Mouse (Mus musculus): Measurements from ENCODE around the gene Sergef.

Sergef gene

DNA sequence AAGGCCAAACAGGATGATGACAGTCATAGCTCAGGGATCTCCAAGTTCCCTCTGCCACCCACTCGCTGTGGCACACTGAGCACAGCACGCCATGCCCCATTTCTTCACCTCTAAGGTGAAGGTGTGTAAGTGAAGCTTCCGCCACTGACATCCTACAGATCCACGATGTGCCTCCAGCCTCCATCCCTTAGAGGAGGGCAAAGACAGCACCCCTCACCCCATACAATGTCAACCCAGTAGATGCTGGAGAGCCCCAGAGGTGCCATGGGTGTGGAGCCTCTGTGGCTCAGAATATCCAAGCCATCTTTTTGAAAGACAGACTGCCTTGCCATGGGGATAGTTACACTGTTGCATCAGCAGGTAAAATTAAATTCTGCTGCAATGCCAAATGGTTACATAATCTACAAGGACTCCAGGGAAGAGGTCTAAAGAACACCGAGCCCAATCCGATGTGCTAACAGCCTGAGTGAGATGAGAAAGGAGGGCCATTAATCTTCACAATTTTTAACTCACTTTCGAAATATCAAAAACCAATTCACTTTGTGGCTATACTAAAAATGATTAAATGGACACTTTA lies 23.1 kb downstream of the Sergef start:
- DNase-seq (ENCODE audit: low spot score in 2 of 2), result no peak

DNA sequence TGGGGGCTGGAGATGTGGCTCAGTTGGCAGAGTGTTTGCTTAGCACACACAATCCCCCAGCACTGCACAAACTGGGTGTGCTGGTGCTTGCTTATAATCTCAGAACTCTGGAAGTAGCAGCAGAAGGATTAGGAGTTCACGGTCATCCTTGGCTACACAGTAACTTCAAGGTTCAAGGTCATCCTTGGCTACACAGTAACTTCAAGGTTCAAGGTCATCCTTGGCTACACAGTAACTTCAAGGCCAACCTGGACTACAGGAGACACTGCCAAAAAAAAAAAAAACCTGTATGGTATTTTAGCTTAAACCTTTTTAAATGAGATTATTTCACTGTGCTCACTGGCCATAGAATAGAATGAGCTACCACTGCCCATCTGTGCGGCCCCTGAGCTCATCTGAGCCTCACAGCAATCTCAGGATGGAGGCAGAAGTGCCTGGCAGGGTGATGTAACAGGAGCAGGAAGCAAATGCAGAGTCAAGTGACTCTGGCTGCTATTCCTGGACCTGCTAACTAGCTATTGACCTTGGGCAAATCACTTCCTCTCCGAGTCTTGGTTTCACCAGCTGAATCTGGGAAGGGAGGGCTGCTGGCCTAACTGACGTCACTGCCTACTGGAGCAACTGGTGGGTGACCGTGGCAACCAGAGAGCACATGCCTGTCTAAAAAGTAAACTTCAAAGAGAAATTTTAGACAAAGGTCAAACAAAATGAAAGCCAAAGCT lies 24.2 kb downstream of the Sergef start:
- no peak for DNase-seq (ENCODE audit: low spot score in 2 of 2)

DNA sequence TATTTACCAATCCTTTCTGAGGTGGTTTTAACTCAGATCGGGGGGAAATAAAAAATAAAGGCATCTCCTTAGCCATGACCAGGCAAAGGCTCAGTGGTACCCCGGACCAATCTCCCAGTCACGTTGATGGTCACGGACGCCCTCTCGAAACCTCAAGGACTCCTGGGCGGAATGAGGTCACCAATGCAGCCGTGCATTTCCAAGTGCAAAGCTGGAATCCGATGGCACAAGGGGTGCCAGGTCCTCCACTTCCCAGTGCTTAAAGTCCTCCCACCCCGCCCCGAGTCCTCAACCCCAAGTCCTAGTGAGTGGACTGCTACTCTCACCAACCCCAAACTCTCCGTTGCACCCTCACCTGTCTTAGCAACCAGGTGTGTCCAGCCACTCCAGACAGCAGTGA lies 25.3 kb downstream of the Sergef start:
- DNase-seq (ENCODE audit: low spot score in 2 of 2), result no peak

DNA sequence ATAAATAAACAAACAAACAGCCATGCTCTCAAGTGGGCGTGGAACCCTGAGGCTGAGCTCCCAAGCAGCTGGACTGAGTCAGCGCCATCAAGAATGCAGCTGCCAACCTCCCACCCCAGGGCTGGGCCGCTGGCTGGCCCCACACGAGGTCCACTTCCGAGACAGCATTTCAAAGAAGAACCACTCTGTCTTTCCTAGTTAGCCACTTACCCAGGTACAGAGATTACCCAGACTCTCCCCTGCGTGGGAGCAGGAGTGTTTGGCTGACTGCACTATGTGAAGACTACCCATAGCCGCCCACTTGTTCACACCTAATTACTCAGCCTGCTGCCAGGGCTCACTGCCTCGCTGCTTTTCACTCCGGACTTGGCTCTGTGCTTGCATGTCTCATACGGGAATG lies 26.5 kb downstream of the Sergef start:
- DNase-seq (ENCODE audit: low spot score in 2 of 2), result no peak

DNA sequence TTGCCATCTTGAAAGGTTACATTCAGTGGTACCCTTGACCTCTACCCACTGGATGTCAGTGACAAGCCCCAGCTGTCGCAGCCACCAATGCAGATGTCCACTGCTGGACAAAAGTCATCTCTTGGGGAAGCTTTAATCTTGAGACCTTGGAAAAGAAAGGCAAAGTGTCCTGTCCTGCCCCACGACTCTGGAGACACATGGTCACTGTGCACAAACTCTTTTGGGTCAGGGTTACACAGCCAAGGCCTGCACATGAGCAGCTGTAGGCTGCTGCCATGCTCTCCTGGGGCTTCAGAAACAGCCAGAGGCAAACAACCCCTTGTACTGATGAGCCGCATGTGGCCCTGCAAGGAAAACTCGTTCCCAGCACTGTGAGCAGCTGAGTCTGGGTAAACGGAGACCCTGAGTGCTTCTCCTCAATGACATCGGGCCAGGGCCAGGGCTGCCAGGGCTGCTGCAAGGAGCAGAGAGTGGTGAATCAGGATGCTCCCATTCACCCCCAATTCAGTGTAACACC lies 27.1 kb downstream of the Sergef start:
- DNase-seq (ENCODE audit: low spot score in 2 of 2), result no peak

DNA sequence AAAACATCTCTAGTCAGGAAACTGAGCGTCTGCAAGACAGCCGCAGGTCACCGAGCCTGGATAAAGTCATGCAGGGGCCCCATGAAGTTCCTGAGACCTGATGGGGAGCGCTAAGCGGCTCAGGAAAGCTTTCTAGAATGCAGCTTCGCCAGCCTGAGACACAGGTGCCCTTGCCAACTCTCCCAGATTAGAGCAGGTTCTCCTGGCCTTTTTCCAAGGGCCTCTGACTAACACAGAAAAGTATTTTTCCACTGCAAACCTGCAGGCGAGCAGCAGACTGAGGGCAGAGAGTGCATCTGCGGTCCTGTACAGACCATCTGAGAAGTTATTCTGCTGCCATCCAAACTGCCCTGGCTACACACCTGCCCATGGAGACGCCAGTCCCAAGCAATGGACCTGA lies 27.6 kb downstream of the Sergef start:
- DNase-seq (ENCODE audit: low spot score in 2 of 2), result no peak

DNA sequence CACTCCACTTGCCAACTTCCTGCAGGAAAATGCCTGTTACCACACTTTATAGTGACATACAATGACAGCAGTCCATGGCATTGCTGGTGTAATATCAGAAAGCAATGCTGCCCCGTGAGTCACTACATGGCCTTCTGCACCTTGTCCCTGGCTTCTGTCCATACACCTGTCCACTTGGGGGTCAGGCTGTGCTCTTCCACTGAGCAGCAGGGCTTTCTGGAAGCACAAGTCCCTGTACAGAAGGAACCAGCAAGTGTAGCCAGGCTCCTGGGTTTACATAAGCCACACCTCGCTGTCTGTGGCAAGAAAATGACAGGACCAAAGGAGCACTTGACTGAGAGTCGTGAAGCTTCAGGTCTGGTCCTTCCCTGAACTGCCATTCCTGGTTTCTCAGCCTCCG lies 30.3 kb downstream of the Sergef start:
- no peak for DNase-seq (ENCODE audit: low spot score in 2 of 2)

DNA sequence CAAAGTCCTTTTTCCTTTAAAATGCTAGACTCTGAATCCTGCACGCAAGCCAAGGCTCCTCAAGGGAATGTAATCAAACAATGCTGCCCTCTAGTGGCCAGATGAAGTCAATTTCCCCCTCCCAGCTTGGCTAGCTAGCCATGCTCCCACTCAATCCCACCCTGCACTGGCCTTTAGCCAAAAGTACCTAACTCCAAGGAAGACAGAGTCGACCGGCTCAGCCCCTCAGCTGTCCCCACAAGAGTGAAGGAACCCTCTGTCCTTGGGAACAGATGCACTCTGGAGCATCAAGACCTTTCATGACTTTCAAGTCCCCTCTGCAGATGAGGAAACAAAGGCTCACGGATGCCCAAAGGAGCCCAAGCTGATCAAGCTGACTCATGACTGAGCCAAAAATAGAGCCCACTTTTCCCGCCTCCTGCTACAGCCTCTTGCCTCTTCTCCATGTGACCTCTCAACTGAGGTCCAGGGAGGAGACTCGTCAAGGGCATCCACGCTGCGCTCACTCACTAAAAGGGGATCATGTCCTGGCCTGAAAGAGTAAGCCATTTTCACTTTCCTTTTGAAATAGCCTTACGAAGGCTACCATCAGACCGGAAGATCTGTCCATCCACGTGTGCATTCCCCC lies 32.1 kb downstream of the Sergef start:
- DNase-seq (ENCODE audit: low spot score in 2 of 2), result peak; percentile 32 to 69

DNA sequence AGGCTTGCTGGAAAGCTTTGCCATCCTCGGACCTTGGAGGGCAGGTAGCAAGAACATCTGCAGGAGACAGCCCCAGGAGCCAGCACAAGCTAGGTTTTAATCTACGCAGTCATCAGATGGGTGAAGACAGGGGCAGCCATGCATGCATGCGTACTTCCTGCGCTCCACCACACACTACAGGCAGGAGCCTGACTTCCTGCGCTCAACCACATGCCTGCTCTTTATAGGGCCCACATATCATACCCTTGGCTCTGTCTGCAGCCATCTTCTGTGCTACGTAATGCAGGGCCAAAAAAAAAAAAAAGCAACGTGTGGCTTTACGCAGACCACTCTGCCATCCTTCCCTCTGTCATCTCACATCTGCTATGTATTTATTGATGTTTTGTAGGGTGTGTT lies 32.6 kb downstream of the Sergef start:
- DNase-seq (ENCODE audit: low spot score in 2 of 2), result peak in 1 of 2 experiments; percentile 31

DNA sequence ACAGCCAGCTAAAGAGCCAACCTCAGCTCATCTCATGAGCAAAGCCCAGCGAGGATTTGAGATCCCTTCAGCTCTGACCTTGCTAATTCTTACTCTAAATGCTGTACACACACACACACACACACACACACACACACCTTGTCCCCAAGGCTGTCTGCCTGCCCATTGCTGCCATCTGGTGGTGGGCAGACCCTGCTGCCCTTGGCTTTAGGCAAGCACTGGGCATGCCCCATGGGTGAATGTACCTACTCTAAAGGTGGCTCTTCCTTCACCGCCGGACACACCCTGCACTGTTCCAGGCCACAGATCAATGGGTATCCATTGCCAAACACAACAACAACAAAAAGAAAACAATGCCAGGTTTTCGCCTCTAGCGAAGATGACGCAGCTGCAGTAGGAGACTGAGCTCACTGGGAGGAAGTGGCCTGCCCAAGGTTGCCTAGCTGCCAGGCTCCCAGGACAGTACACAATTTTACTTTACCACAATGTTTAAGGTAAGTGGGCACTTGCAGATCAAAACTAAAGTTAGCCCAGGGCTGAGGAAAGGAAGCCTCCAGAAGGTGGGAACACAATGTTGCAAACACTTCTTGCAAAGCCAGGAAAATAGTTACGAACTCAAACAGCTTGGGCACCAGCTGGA lies 33.1 kb downstream of the Sergef start:
- DNase-seq (ENCODE audit: low spot score in 2 of 2), result peak; percentile 72 to 88

DNA sequence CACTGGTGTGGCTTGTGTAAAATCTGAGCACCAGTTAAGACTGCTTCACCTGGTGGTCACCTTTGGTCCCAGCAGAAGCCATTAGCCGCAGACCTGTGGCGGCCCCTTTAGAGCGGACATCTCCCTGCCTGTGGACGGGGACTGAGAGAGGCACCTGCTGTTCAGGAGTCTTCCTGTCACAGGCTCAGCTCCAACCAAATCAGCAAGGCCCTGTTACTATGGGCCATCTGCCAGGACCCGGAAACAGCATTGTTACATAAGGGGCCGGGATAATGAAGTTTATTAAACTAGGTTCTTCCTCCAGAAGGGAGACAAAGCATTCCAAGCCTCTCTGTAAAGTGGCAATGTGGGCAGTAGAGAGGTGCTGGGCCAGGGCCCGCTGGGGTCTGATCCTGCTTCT lies 36.6 kb downstream of the Sergef start:
- DNase-seq (ENCODE audit: low spot score in 2 of 2), result no peak

DNA sequence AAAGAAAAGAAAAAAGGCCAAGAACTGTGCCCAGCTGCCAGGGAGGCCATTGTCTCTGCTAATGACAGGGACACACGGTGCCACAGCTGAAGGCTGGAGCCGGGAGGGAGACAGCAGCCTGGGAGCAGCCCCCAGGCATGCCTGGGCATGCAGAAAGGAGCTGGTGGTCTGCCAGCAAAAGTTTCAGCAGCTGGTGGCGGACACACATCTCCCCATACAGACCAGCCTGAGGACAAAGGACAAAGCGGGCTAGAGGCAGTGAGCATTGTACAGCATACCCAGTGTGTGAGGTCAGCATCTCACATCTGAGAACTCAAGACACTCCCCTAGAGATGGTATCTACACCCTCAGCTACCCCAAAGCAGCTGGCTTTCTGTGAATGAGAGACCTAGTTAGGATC lies 37.5 kb downstream of the Sergef start:
- no peak for DNase-seq (ENCODE audit: low spot score in 2 of 2)

DNA sequence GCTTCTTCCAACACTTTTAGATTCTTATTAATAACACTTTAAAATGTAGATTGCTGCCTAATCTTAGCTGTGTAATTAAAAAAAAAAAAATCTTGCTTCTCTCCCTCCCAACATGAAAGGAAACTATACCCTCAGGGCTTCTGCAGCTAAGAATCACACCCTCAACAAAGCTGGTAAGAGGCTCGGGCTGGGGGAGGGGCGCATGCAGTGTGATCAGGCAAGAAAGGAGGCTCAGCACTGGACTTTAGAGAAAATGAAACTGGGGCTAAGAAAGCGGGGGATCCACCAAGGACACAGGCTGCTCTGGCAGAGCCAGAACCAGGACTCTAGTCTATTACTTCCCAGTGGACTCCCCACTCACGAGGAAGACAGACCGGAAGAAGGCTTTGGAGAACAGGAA lies 38.5 kb downstream of the Sergef start:
- no peak for DNase-seq (ENCODE audit: low spot score in 2 of 2)

DNA sequence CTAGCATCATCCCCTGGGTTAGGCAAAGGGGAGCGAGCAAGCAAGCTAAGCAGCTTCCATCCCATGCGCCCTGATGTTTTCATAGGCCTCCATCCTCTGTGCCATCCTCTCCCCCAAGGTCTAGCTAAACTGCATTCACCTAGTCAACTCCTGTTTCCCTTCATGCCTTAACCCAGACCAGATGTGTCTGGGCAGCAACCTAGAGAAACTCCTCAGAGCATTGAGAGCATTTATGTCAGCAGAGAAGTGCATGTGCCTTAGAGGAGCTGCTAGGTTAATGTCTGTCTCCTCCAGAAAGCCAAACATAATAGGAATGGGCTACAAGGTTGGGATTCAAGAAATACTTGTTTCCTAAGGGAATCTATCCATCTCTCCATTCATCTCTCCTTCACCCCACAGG lies 42.6 kb downstream of the Sergef start:
- DNase-seq (ENCODE audit: low spot score in 2 of 2), result no peak

DNA sequence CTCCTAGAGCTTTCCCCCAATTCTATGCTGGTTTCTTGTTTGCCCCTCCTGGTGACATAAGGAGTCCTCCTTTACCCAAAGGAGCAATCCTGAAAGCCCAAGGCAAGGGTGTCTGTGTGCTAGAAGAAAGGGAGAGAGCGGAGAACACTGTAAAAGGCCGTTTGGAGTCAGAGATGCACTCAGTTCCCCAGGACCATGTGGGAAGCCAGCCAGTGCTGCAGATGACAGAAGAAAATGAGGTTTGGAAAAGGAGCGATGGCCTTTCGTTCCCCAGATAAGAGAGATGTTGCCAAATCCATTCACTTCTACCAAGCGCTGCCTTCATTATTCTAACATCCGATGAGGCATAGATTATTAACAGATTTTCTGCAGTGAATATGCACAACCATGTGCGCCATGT lies 48.1 kb downstream of the Sergef start:
- no peak for DNase-seq (ENCODE audit: low spot score in 2 of 2)

DNA sequence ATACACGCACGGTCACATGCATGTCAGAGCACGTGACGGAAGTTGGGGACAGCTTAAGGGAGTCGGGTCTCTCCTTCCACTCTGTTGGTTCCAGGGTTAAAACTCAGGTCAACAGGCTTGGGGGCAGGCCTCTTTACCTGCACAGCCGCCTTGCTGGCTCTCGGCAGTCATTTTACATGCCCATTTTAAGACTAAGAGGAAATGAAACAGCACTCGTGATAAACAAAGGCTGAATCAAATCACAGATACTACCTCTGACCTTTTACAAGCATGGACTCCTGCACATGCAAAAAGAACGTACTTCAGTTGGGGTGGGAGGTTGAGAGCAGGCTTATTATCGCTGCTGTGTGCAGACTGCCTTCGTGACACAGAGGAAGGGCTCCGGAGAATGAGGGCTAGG lies 50.4 kb downstream of the Sergef start:
- no peak for DNase-seq (ENCODE audit: low spot score in 2 of 2)

DNA sequence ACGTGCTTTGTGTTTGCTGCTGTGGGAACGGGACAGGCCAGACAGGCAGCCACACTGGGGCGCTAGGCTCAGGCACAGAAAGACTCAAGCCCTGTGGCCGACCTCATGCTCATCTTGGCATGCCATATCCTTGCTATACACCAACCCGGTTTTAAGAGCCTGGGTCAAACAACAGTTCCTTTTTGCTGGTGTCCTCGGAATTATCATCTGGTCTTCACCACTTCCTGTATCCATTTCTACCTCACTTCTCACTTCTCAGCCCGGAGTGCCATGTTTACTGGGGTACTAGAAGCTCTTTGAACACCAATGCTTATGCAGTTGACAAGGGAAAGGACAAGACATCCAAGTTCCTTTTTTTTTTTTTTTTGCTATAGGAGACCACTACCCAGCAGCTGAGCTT lies 51.6 kb downstream of the Sergef start:
- DNase-seq (ENCODE audit: low spot score in 2 of 2), result no peak

DNA sequence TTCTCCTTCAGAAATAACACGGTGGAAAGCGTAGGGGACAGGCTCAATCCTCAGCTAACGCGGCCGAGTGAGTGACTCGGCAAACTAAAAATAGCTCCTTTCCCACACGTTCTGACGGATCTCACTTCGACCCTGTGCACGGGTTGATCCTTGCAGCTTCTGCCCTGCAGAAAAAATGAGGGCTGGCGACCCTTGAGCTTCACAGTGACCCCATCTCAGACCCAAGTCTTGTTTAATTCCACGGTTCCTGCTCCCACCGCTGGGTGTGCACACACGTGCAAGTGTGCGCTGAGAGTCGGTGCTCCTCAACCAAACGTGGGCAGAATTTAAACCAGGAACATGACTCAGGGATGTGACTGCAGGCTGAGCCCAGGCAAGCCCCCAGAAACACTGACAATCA lies 52.1 kb downstream of the Sergef start:
- no peak for DNase-seq (ENCODE audit: low spot score in 2 of 2)

DNA sequence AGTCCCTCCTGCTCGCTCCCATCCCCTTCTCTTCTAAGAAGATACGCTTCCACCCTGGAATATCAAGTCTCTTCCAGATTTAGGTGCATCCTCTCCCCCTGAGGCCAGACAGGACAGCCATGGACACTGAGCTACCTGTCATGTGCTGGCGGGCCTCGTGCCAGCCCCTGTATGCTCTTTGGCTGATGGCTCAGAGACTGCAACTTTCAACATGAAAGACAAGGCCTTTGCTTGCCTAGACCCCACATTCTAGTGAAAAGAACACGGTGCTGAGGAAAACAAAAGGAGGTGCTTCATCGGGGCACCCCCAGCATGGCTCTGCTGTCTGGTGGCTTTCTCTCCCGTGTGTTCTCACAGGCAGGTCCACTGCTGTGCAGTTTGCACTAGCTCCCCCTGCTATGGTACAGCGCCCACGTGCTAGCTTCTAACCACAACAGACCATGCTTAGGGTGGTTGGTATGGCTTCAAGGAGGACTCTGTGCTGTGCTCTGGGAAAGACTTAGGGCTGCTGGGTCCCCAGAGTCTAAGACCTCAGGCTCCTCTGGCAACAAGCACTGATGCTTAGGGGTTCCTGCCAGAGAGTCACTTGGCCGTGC lies 52.9 kb downstream of the Sergef start:
- no peak for DNase-seq (ENCODE audit: low spot score in 2 of 2)

DNA sequence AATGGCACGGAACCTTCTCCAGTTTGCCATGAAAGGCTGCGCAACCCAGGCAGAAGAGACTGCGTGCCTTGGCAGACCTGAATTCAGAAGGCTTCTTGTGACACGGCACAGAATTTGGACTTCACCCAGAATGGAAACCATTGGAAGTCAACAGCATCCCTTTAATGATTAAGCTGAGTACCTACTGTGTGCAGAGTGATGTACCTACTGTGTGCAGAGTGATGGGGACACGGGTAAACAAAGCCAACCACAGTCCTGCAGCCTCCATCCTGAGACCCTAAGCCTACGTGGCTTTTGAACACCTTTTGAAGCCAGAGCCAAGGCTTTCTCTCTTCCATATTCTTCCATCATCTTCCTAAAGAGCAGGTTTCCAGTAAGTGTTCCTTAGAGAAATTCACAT lies 56.9 kb downstream of the Sergef start:
- no peak for DNase-seq (ENCODE audit: low spot score in 2 of 2)

DNA sequence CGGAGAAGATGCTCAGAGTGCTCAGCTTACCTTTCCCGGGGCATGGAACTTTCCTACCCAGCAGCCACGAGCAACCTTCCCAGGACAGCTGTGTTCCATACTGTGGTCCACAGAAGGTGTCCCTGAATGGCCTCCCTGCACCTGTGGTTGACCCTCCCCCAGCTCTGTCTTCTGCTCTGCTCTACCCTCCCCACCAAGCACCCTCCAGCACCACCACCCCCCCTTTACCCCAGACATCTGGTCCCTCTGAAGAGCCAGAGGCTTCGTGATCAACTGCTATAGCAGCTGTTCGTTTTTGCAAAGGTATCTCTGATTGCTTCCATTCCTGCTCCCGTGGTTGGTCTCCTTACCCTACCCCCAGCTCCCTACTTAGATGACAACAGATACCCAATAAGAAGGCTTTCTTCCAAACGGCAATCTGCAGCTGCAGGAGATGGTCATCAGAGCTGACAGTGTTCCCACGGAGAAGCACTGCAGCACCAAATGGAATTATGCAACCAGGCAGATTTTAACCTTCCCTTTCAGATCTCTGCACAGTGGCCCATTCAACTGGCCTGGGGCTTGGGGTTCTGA lies 58.2 kb downstream of the Sergef start:
- DNase-seq (ENCODE audit: low spot score in 2 of 2), result no peak

DNA sequence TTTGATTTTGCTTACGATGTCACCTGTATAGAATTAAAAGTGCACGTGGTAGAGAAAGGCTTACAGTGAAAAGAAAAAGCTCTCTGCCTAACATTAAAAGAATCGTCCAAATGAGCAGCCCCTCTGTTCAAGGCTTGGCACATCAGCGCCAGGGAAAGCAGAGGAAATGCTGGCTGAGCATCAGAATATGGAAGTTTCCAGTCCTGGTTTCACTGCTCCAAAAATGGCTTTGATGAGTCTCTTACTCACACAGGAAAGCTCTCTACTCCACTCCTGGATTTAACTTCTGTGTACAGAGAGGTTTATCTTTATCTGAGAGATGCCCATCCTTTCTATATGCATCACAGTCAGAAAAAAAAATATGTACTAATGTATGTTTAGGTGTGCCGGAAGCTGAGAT lies 61.5 kb downstream of the Sergef start:
- DNase-seq (ENCODE audit: low spot score in 2 of 2), result no peak

All from spleen, postnatal 4 days (tissue).